ENCODE assay signal across 15 mouse cellular contexts in the genomic region with DNA sequence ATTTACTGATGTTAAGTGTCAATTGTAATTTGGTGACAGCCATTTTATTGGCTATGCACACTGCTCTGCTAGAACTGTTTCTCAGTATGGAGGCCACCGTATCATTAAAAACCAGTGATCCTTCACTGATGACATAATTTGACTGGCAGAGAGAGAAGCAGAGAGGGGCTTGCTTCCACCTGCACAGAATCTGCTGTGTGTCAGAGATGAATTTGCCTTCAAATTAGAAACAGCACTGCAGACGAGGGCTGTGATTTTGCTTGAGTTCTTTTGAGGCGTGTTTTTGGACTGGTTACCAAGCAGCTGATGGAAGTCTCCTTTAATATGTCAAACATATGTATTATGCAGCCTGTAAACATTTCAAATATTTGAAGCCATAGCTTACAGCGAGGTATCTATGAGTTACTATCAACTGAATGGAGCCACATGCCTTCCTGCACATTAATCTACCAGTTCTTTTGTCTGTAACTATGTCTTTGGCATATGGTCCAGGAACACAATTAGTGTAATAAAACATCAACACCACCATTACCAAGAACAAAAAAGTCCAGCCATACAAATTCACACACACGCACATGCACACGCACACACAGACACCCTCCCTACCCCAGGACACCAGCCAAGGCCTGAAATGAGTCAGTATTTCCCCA.
DNase-seq lines count a peak whose midpoint lies in the region; ATAC-seq and TF ChIP-seq lines count a peak whose summit lies in the region.
"Had no signal": no experiment of that assay in that cellular context is flagged by ENCODE, and none has a peak within 500 bp of the region (broad histone marks: within the 10 kb centered on the region; RNA-seq: fewer than 3 reads in every experiment).

No protein-coding gene starts in this region.

- TF ChIP-seq CTCF in gastrocnemius, adult 2 months (IDR thresholded peaks at IDR 0.05), result no peak

- no peaks in the 10 kb centered on the region for H3K9me3 ChIP-seq in hindbrain, embryonic 13.5 days
- H3K9me3 ChIP-seq in midbrain, embryonic 15.5 days, result no peaks in the 10 kb centered on the region
- no peaks in the 10 kb centered on the region for H3K9me3 ChIP-seq in heart, embryonic 12.5 days (replicated peaks)
- H3K9me3 ChIP-seq: heart, embryonic 15.5 days; limb, embryonic 15.5 days had no signal

- H3K27ac ChIP-seq in hindbrain, embryonic 13.5 days, result 0 out of 2 replicates have a peak overlapping the region, but pooled peaks have one; percentile 44
- H3K27ac ChIP-seq in midbrain, embryonic 15.5 days, result no peak overlapping the region
- H3K27ac ChIP-seq in heart, embryonic 12.5 days (ENCODE audit: poor library complexity, severe bottlenecking), result no peak overlapping the region
- H3K27ac ChIP-seq in gastrocnemius, adult 2 months, result no peak overlapping the region
- H3K27ac ChIP-seq: heart, embryonic 15.5 days; limb, embryonic 15.5 days had no signal

- intact Hi-C loops in gastrocnemius, adult 2 months (cut with DNase I), result no loop called here

- no peak overlapping the region for H3K4me2 ChIP-seq in hindbrain, embryonic 13.5 days
- no peak overlapping the region for H3K4me2 ChIP-seq in midbrain, embryonic 15.5 days
- H3K4me2 ChIP-seq in heart, embryonic 12.5 days, result no peak overlapping the region
- H3K4me2 ChIP-seq: heart, embryonic 15.5 days; limb, embryonic 15.5 days had no signal

- H3K27me3 ChIP-seq in hindbrain, embryonic 13.5 days, result no peaks in the 10 kb centered on the region
- no peaks in the 10 kb centered on the region for H3K27me3 ChIP-seq in midbrain, embryonic 15.5 days (replicated peaks)
- no peaks in the 10 kb centered on the region for H3K27me3 ChIP-seq in heart, embryonic 12.5 days (replicated peaks)
- H3K27me3 ChIP-seq: heart, embryonic 15.5 days; limb, embryonic 15.5 days had no signal

- peak; percentile 90 for ATAC-seq in hindbrain, embryonic 13.5 days (ENCODE audit: low FRiP score)
- peak; percentile 67 for ATAC-seq in midbrain, embryonic 15.5 days (replicated peaks)
- no peak for ATAC-seq in heart, embryonic 12.5 days (ENCODE audit: insufficient number of reproducible peaks, low FRiP score)

- DNase-seq in cerebellum, postnatal 10 days, result peak; percentile 21 to 25
- no peak for DNase-seq in cerebellum, postnatal 14 days
- peak; percentile 49 for DNase-seq in embryo, embryonic 11 days
- no peak for DNase-seq in gastrocnemius, adult 2 months
- DNase-seq in cerebellum, adult 11-12 months, result no peak
- DNase-seq: cerebellum, adult 9-11 months; gastrocnemius, postnatal 10 days; kidney, adult 2 months; thymus, postnatal 14 days had no signal

- H3K4me1 ChIP-seq in hindbrain, embryonic 13.5 days (replicated peaks), result peaks cover 14% of the 10 kb centered on the region
- no peaks in the 10 kb centered on the region; the same call in 1 of the 2 replicates for H3K4me1 ChIP-seq in midbrain, embryonic 15.5 days
- no peaks in the 10 kb centered on the region for H3K4me1 ChIP-seq in heart, embryonic 12.5 days (replicated peaks)
- H3K4me1 ChIP-seq: heart, embryonic 15.5 days; limb, embryonic 15.5 days had no signal

- no peak overlapping the region for H3K4me3 ChIP-seq in hindbrain, embryonic 13.5 days
- no peak overlapping the region for H3K4me3 ChIP-seq in midbrain, embryonic 15.5 days
- no peak overlapping the region for H3K4me3 ChIP-seq in heart, embryonic 12.5 days
- H3K4me3 ChIP-seq in gastrocnemius, adult 2 months, result no peak overlapping the region
- H3K4me3 ChIP-seq: erythroblast, embryonic 14.5 days; heart, embryonic 15.5 days; limb, embryonic 15.5 days had no signal

- H3K9ac ChIP-seq in hindbrain, embryonic 13.5 days, result no peak overlapping the region
- no peak overlapping the region for H3K9ac ChIP-seq in midbrain, embryonic 15.5 days
- H3K9ac ChIP-seq in heart, embryonic 12.5 days, result no peak overlapping the region
- H3K9ac ChIP-seq: heart, embryonic 15.5 days; limb, embryonic 15.5 days had no signal

- WGBS in hindbrain, embryonic 13.5 days, result 44% methylated on average over 6 of the region's 6 CpGs
- 56% methylated on average over 6 of the region's 6 CpGs for WGBS in midbrain, embryonic 15.5 days
- WGBS in heart, embryonic 12.5 days, result 85% methylated on average over 6 of the region's 6 CpGs

- no peaks in the 10 kb centered on the region for H3K36me3 ChIP-seq in hindbrain, embryonic 13.5 days
- H3K36me3 ChIP-seq in midbrain, embryonic 15.5 days (replicated peaks), result no peaks in the 10 kb centered on the region
- no peaks in the 10 kb centered on the region for H3K36me3 ChIP-seq in heart, embryonic 12.5 days
- H3K36me3 ChIP-seq: heart, embryonic 15.5 days; limb, embryonic 15.5 days had no signal

Comparison
In these comparisons a context has a peak if more than half of its experiments do, and no peak if none do; other contexts are left out.
1. DNase-seq: peak in cerebellum, postnatal 10 days (2 of 2) and embryo, embryonic 11 days (single experiment); none in cerebellum, postnatal 14 days (0 of 2), gastrocnemius, adult 2 months (single experiment) and cerebellum, adult 11-12 months (single experiment).